Comparison of ENCODE assay signal across 8 mouse cellular contexts in genomic region chr19:23133427-23134094, GRCm38 (mm10). TPM values are rescaled to one million over a fixed set of nuclear protein-coding genes. Genes with fewer than 3 reads are reported as not detected.
DNase-seq lines count a peak whose midpoint lies in the region; ATAC-seq and TF ChIP-seq lines count a peak whose summit lies in the region.

No protein-coding gene starts in this region.

- peaks cover 16% of the 10 kb centered on the region; the same call in 1 of the 2 replicates for H3K27me3 ChIP-seq in heart, embryonic 14.5 days (ENCODE audit: control insufficient read depth, insufficient read depth, low read length)
- peaks cover 80% of the 10 kb centered on the region for H3K27me3 ChIP-seq in limb, embryonic 10.5 days (ENCODE audit: low read depth, poor library complexity, severe bottlenecking)
- peaks cover 69% of the 10 kb centered on the region for H3K27me3 ChIP-seq in neural tube, embryonic 13.5 days
- no peaks in the 10 kb centered on the region; the same call in 1 of the 2 replicates for H3K27me3 ChIP-seq in thymus, adult 2 months (ENCODE audit: control insufficient read depth, insufficient read depth, low read length)

- TF ChIP-seq POLR2A in embryonic fibroblast, embryonic 13.5 days (IDR thresholded peaks at IDR 0.05; ENCODE audit: low read depth, low read length): no peak
- TF ChIP-seq POLR2A in thymus, adult 2 months (IDR thresholded peaks at IDR 0.05; ENCODE audit: control insufficient read depth, extremely low read depth, insufficient read depth, low read length, poor library complexity): no peak

- no peak overlapping the region for H3K9ac ChIP-seq in heart, embryonic 14.5 days (ENCODE audit: low read length)
- no peak overlapping the region for H3K9ac ChIP-seq in neural tube, embryonic 13.5 days

- no peak overlapping the region for H3K27ac ChIP-seq in heart, embryonic 14.5 days (replicated peaks in 1 of 2; ENCODE audit: control insufficient read depth in 1 of 2, insufficient read depth in 1 of 2, low read depth in 2 of 2, low read length in 2 of 2)
- peak overlapping the region; percentile 93 for H3K27ac ChIP-seq in embryonic fibroblast, embryonic 13.5 days (ENCODE audit: insufficient read depth, low read length)
- H3K27ac ChIP-seq in limb, embryonic 10.5 days: peak overlapping the region; percentile 73
- H3K27ac ChIP-seq in neural tube, embryonic 13.5 days (replicated peaks): no peak overlapping the region
- no peak overlapping the region for H3K27ac ChIP-seq in thymus, adult 2 months (ENCODE audit: control insufficient read depth, insufficient read depth, low read length)

- WGBS in heart, embryonic 14.5 days: 29% methylated on average over 9 of the region's 9 CpGs
- WGBS in limb, embryonic 10.5 days: 5% methylated on average over 9 of the region's 9 CpGs
- WGBS in neural tube, embryonic 13.5 days: 5% methylated on average over 9 of the region's 9 CpGs
- WGBS in thymus, adult 2 months: 71% methylated on average over 9 of the region's 9 CpGs

- peak overlapping the region; percentile 91 for H3K4me2 ChIP-seq in heart, embryonic 14.5 days (ENCODE audit: low read length)
- peak overlapping the region; percentile 72 for H3K4me2 ChIP-seq in neural tube, embryonic 13.5 days

- H3K9me3 ChIP-seq in heart, embryonic 14.5 days (ENCODE audit: control insufficient read depth, low read length): no peaks in the 10 kb centered on the region
- no peaks in the 10 kb centered on the region for H3K9me3 ChIP-seq in limb, embryonic 10.5 days (replicated peaks)
- no peaks in the 10 kb centered on the region for H3K9me3 ChIP-seq in neural tube, embryonic 13.5 days

- TF ChIP-seq CTCF in embryonic fibroblast, embryonic 13.5 days (IDR thresholded peaks at IDR 0.05; ENCODE audit: borderline replicate concordance, insufficient read depth, low read length): no peak
- TF ChIP-seq CTCF in thymus, adult 2 months (IDR thresholded peaks at IDR 0.05; ENCODE audit: borderline replicate concordance, control insufficient read depth, extremely low read depth, insufficient read depth, low read length, poor library complexity): no peak

- no peaks in the 10 kb centered on the region for H3K36me3 ChIP-seq in heart, embryonic 14.5 days (ENCODE audit: control insufficient read depth, insufficient read depth, low read length)
- H3K36me3 ChIP-seq in limb, embryonic 10.5 days: no peaks in the 10 kb centered on the region
- no peaks in the 10 kb centered on the region for H3K36me3 ChIP-seq in neural tube, embryonic 13.5 days
- H3K36me3 ChIP-seq in thymus, adult 2 months (ENCODE audit: control insufficient read depth, insufficient read depth, low read length): no peaks in the 10 kb centered on the region

- no peak for ATAC-seq in heart, embryonic 14.5 days (ENCODE audit: insufficient number of reproducible peaks, insufficient read depth, low FRiP score, low read depth)
- ATAC-seq in neural tube, embryonic 13.5 days (ENCODE audit: low read depth): peak; percentile 3; the same call in 1 of the 2 replicates
- ATAC-seq in inflammation-experienced regulatory T-cells, adult 6 months: no peak

- peaks cover 21 to 28% of the 10 kb centered on the region in 2 experiments for H3K4me1 ChIP-seq in heart, embryonic 14.5 days (ENCODE audit: control insufficient read depth in 2 of 2, insufficient read depth in 2 of 2, low read length in 2 of 2)
- H3K4me1 ChIP-seq in embryonic fibroblast, embryonic 13.5 days (ENCODE audit: control insufficient read depth, insufficient read depth, low read length): peaks cover 5% of the 10 kb centered on the region; the same call in 1 of the 2 replicates
- H3K4me1 ChIP-seq in limb, embryonic 10.5 days: peaks cover 42% of the 10 kb centered on the region
- H3K4me1 ChIP-seq in neural tube, embryonic 13.5 days (replicated peaks): peaks cover 37% of the 10 kb centered on the region
- H3K4me1 ChIP-seq in thymus, adult 2 months (replicated peaks; ENCODE audit: control insufficient read depth, insufficient read depth, low read length): peaks cover 21% of the 10 kb centered on the region

- H3K4me3 ChIP-seq in heart, embryonic 14.5 days (ENCODE audit: control insufficient read depth in 1 of 2, insufficient read depth in 1 of 2, low read depth in 1 of 2, low read length in 2 of 2): no peak overlapping the region
- H3K4me3 ChIP-seq in embryonic fibroblast, embryonic 13.5 days (ENCODE audit: insufficient read depth, low read length): no peak overlapping the region
- H3K4me3 ChIP-seq in limb, embryonic 10.5 days: peak overlapping the region; percentile 54
- H3K4me3 ChIP-seq in neural tube, embryonic 13.5 days: peak overlapping the region; percentile 41; the same call in 1 of the 2 replicates
- no peak overlapping the region for H3K4me3 ChIP-seq in thymus, adult 2 months (ENCODE audit: control insufficient read depth, insufficient read depth, low read length)

- no peak for DNase-seq in heart, adult 11 months
- peak; percentile 98 for DNase-seq in R1 (ENCODE audit: low read depth, low spot score)
- peak; percentile 36 for DNase-seq in limb, embryonic 10.5 days (ENCODE audit: low spot score)
- DNase-seq in thymus, adult 2 months: no peak

RNA-seq across cellular contexts. Expression of gene Klf9, which starts 7.5 kb away (rescaled TPM):
- polyA plus RNA-seq in heart, embryonic 14.5 days (2014; fragmentation: Nextera tagmentation; extraction: Ambion mirVana): 1.7 and 1.8 TPM in 2 replicates
- 42.2 and 45.2 TPM in 2 replicates for polyA plus RNA-seq in embryonic fibroblast, embryonic 13.5 days (2011; ENCODE audit: insufficient read length, low read depth, missing spikeins)
- polyA plus RNA-seq in limb, embryonic 10.5 days (2016; fragmentation: Nextera tagmentation; extraction: Ambion mirVana): 0.74 and 1.3 TPM in 2 replicates
- 1.5 and 2.1 TPM in 2 replicates for polyA plus RNA-seq in neural tube, embryonic 13.5 days (2015; fragmentation: Nextera tagmentation; extraction: Ambion mirVana)
- 6.9 and 7.4 TPM in 2 replicates for polyA plus RNA-seq in thymus, adult 2 months (2012; rRNA removed)
- polyA plus RNA-seq in inflammation-experienced regulatory T-cells, adult 6 months (2017; shearing (Covaris generic)): 1 to 10 TPM; 1.1 to 4.4 (median 4.2) TPM

Comparison
In these comparisons a context has a peak if more than half of its experiments do, and no peak if none do; other contexts are left out.
1. H3K27ac ChIP-seq: peak in embryonic fibroblast, embryonic 13.5 days (single experiment) and limb, embryonic 10.5 days (single experiment); none in heart, embryonic 14.5 days (0 of 2), neural tube, embryonic 13.5 days (single experiment) and thymus, adult 2 months (single experiment).
2. H3K4me3 ChIP-seq: peak in limb, embryonic 10.5 days (single experiment) and neural tube, embryonic 13.5 days (single experiment); none in heart, embryonic 14.5 days (0 of 2), embryonic fibroblast, embryonic 13.5 days (single experiment) and thymus, adult 2 months (single experiment).
3. DNase-seq: peak in R1 (single experiment) and limb, embryonic 10.5 days (single experiment); none in heart, adult 11 months (single experiment) and thymus, adult 2 months (single experiment).